8 mouse cellular contexts compared by ENCODE assay signal in the genomic region with DNA sequence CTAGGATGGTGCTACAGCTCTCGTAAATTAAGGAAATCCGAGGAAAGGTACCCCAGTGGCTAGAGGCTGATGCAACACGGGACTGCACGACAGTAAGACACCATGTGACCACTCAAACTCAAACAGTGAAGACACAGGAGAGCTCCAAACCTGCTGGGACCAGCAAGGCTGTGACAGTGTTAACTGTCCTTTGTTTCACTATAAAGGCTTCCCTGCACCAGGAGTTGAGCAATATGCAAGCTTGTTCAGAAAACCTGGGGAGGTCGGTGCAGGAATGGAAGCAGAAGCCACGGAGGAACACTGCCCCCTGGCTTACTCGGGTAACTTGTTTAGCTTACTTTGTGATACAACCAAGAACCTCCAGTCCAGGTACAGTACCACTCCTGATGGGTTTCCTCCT. TPM values are rescaled to one million over a fixed set of nuclear protein-coding genes. Genes with fewer than 3 reads are reported as not detected.
A peak's percentile ranks its signal among the peaks of the same experiment; 100 is the strongest.
DNase-seq lines count a peak whose midpoint lies in the region; ATAC-seq and TF ChIP-seq lines count a peak whose summit lies in the region.

No protein-coding gene starts in this region.

- no peak overlapping the region for H3K27ac ChIP-seq in cortical plate, adult 2 months (ENCODE audit: insufficient read depth, low read length)
- H3K27ac ChIP-seq in forebrain, embryonic 12.5 days = no peak overlapping the region

- H3K4me1 ChIP-seq in cortical plate, adult 2 months (ENCODE audit: control insufficient read depth, insufficient read depth, low read length) = peaks cover 4% of the 10 kb centered on the region; the same call in 1 of the 2 replicates
- H3K4me1 ChIP-seq in megakaryocyte, embryonic 14.5 days = peaks cover 53% of the 10 kb centered on the region
- peaks cover 10% of the 10 kb centered on the region; the same call in 1 of the 2 replicates for H3K4me1 ChIP-seq in forebrain, embryonic 12.5 days

- peaks cover 4% of the 10 kb centered on the region for H3K36me3 ChIP-seq in megakaryocyte, embryonic 14.5 days (replicated peaks; ENCODE audit: low read length)
- H3K36me3 ChIP-seq in forebrain, embryonic 12.5 days (replicated peaks) = no peaks in the 10 kb centered on the region

- DNase-seq in frontal cortex, postnatal 10 days (ENCODE audit: low spot score in 2 of 2) = no peak
- DNase-seq in B cell, adult 2 months = peak; percentile 69 to 77
- no peak for DNase-seq in cerebellum, postnatal 36 days
- DNase-seq in right cerebral cortex, postnatal 4 days = no peak

- peaks cover 4% of the 10 kb centered on the region for H3K9me3 ChIP-seq in megakaryocyte, embryonic 14.5 days
- no peaks in the 10 kb centered on the region for H3K9me3 ChIP-seq in forebrain, embryonic 12.5 days

- 62% methylated on average over 7 of the region's 7 CpGs for WGBS in forebrain, embryonic 12.5 days

- no peak overlapping the region for H3K4me2 ChIP-seq in forebrain, embryonic 12.5 days

- no peak overlapping the region for H3K9ac ChIP-seq in forebrain, embryonic 12.5 days

- peak; percentile 50 for TF ChIP-seq CTCF in cortical plate, adult 2 months (IDR thresholded peaks at IDR 0.05; ENCODE audit: extremely low read depth, insufficient read depth, low read length)

- peaks cover 16% of the 10 kb centered on the region for H3K27me3 ChIP-seq in megakaryocyte, embryonic 14.5 days (replicated peaks)
- H3K27me3 ChIP-seq in forebrain, embryonic 12.5 days = no peaks in the 10 kb centered on the region

- no peak overlapping the region for H3K4me3 ChIP-seq in cortical plate, adult 2 months (ENCODE audit: insufficient read depth, low read length)
- H3K4me3 ChIP-seq in megakaryocyte, embryonic 14.5 days (replicated peaks) = peak overlapping the region; percentile 29
- no peak overlapping the region for H3K4me3 ChIP-seq in forebrain, embryonic 12.5 days (replicated peaks)

- no peak for TF ChIP-seq POLR2A in cortical plate, adult 2 months (IDR thresholded peaks at IDR 0.05; ENCODE audit: extremely low read depth, insufficient read depth, low read length)

- ATAC-seq in frontal cortex, adult (ENCODE audit: low TSS enrichment) = peak; percentile 64
- ATAC-seq in forebrain, embryonic 12.5 days (ENCODE audit: low FRiP score) = no peak

RNA-seq across cellular contexts. Expression of a gene that starts 40.4 kb away (rescaled TPM):
- polyA plus RNA-seq in cortical plate, adult 2 months (2012; rRNA removed) = 202 and 219 TPM in 2 replicates
- polyA plus RNA-seq in megakaryocyte, embryonic 14.5 days (2012; ENCODE audit: insufficient read depth, low replicate concordance) = 24.6 TPM in 1 of 2 replicates, not detected in the other
- polyA plus RNA-seq in forebrain, embryonic 12.5 days (2016; fragmentation: Nextera tagmentation; extraction: Ambion mirVana) = 666 and 676 TPM in 2 replicates

Comparison
In these comparisons a context has a peak if more than half of its experiments do, and no peak if none do; other contexts are left out.
1. DNase-seq: peak in B cell, adult 2 months (2 of 2); none in frontal cortex, postnatal 10 days (0 of 2), cerebellum, postnatal 36 days (0 of 2) and right cerebral cortex, postnatal 4 days (single experiment).